19 mouse cellular contexts compared by ENCODE assay signal in genomic region chr3:65365921-65366710, GRCm38 (mm10). TPM values are rescaled to one million over a fixed set of nuclear protein-coding genes. Genes with fewer than 3 reads are reported as not detected.
DNase-seq lines count a peak whose midpoint lies in the region; ATAC-seq and TF ChIP-seq lines count a peak whose summit lies in the region.
"Had no signal": no experiment of that assay in that cellular context is flagged by ENCODE, and none has a peak within 500 bp of the region (broad histone marks: within the 10 kb centered on the region; RNA-seq: fewer than 3 reads in every experiment).

No protein-coding gene starts in this region.

- 71% methylated on average over 10 of the region's 10 CpGs for WGBS in kidney, embryonic 14.5 days
- whole genome bisulfite sequencing in kidney, embryonic 16.5 days: 76% methylated on average over 8 of the region's 10 CpGs

- H3K4me2 ChIP-seq in kidney, embryonic 14.5 days (replicated peaks; ENCODE audit: low read depth, low read length): no peak overlapping the region
- no peak overlapping the region for H3K4me2 ChIP-seq in kidney, embryonic 16.5 days (replicated peaks; ENCODE audit: low read depth, low read length)
- H3K4me2 ChIP-seq: embryonic facial prominence, embryonic 13.5 days; forebrain, embryonic 12.5 days; hindbrain, embryonic 12.5 days had no signal

- H3K36me3 ChIP-seq in kidney, embryonic 14.5 days (ENCODE audit: control insufficient read depth, insufficient read depth, low read length): peaks cover 6% of the 10 kb centered on the region; the same call in 1 of the 2 replicates
- H3K36me3 ChIP-seq in kidney, embryonic 16.5 days (ENCODE audit: insufficient read depth, low read length): peaks cover 23% of the 10 kb centered on the region

- H3K9ac ChIP-seq in kidney, embryonic 14.5 days (ENCODE audit: low read depth, low read length): no peak overlapping the region
- H3K9ac ChIP-seq in kidney, embryonic 16.5 days (replicated peaks; ENCODE audit: low read length): no peak overlapping the region
- H3K9ac ChIP-seq: embryonic facial prominence, embryonic 13.5 days; forebrain, embryonic 12.5 days; hindbrain, embryonic 12.5 days had no signal

- intact Hi-C loops in gastrocnemius, adult 2 months (cut with DNase I): no loop called here
- intact Hi-C loops in gastrocnemius, postnatal 14 days (cut with DNase I; ENCODE audit: low total_unique reads): no loop called here

- H3K4me3 ChIP-seq in gastrocnemius, adult 2 months: no peak overlapping the region
- H3K4me3 ChIP-seq in kidney, embryonic 14.5 days (ENCODE audit: low read length): no peak overlapping the region
- no peak overlapping the region for H3K4me3 ChIP-seq in kidney, embryonic 16.5 days (ENCODE audit: low read length)
- H3K4me3 ChIP-seq: embryonic facial prominence, embryonic 13.5 days; forebrain, embryonic 12.5 days; hindbrain, embryonic 12.5 days had no signal

- DNase-seq in gastrocnemius, adult 2 months: no peak
- DNase-seq in gastrocnemius, postnatal 14 days: no peak
- peak; percentile 32 for DNase-seq in kidney, adult 18-20 months
- DNase-seq in kidney, postnatal 36 days: peak; percentile 42 to 56
- DNase-seq in Muller cell, postnatal 12 days (ENCODE audit: inconsistent ontology term): no peak
- DNase-seq: B cell, adult 2 months; cerebellum, adult 11-12 months; cerebellum, adult 9-10 months; cerebellum, postnatal 25 days; heart, postnatal 10 days; heart, postnatal 4 days had no signal

- H3K27ac ChIP-seq in gastrocnemius, adult 2 months: peak overlapping the region; percentile 83
- H3K27ac ChIP-seq in kidney, embryonic 14.5 days (ENCODE audit: low read depth, low read length): no peak overlapping the region
- no peak overlapping the region for H3K27ac ChIP-seq in kidney, embryonic 16.5 days (ENCODE audit: low read length)
- H3K27ac ChIP-seq: embryonic facial prominence, embryonic 13.5 days; forebrain, embryonic 12.5 days; hindbrain, embryonic 12.5 days had no signal

- ATAC-seq in kidney, embryonic 14.5 days (ENCODE audit: low FRiP score, low TSS enrichment): no peak
- peak; percentile 62 for ATAC-seq in kidney, embryonic 16.5 days (ENCODE audit: low FRiP score, low TSS enrichment)
- ATAC-seq: CD4-positive, CD25-positive, alpha-beta regulatory T cell, adult 4 months; forebrain, embryonic 16.5 days had no signal

- H3K4me1 ChIP-seq in kidney, embryonic 14.5 days (ENCODE audit: control insufficient read depth, insufficient read depth, low read length): no peaks in the 10 kb centered on the region
- no peaks in the 10 kb centered on the region for H3K4me1 ChIP-seq in kidney, embryonic 16.5 days (ENCODE audit: insufficient read depth, low read length)
- H3K4me1 ChIP-seq: forebrain, embryonic 12.5 days had no signal

- H3K27me3 ChIP-seq in kidney, embryonic 14.5 days (ENCODE audit: control insufficient read depth, insufficient read depth, low read length): no peaks in the 10 kb centered on the region
- no peaks in the 10 kb centered on the region for H3K27me3 ChIP-seq in kidney, embryonic 16.5 days (ENCODE audit: insufficient read depth, low read length)
- H3K27me3 ChIP-seq: embryonic facial prominence, embryonic 13.5 days; forebrain, embryonic 12.5 days; hindbrain, embryonic 12.5 days had no signal

- no peak for TF ChIP-seq CTCF in gastrocnemius, adult 2 months (IDR thresholded peaks at IDR 0.05)

- no peaks in the 10 kb centered on the region for H3K9me3 ChIP-seq in kidney, embryonic 14.5 days (ENCODE audit: control insufficient read depth, low read length)
- no peaks in the 10 kb centered on the region for H3K9me3 ChIP-seq in kidney, embryonic 16.5 days (ENCODE audit: low read length)
- H3K9me3 ChIP-seq: embryonic facial prominence, embryonic 13.5 days; forebrain, embryonic 12.5 days; G1E; hindbrain, embryonic 12.5 days had no signal

RNA-seq across cellular contexts. Expression of gene Ssr3, which starts 26.3 kb away (rescaled TPM):
- total RNA-seq in gastrocnemius, adult 2 months (2021): 100 to 1,000 TPM; 135 to 154 TPM
- 100 to 1,000 TPM; 169 to 182 TPM for total RNA-seq in gastrocnemius, postnatal 14 days (2021)
- 250 and 323 TPM in 2 replicates for polyA plus RNA-seq in kidney, embryonic 14.5 days (2014; fragmentation: Nextera tagmentation; extraction: Ambion mirVana)
- 307 and 308 TPM in 2 replicates for polyA plus RNA-seq in kidney, embryonic 16.5 days (2015; fragmentation: Nextera tagmentation; extraction: Ambion mirVana)

Comparison
In these comparisons a context has a peak if more than half of its experiments do, and no peak if none do; other contexts are left out.
1. DNase-seq: peak in kidney, adult 18-20 months (single experiment) and kidney, postnatal 36 days (2 of 2); none in gastrocnemius, adult 2 months (single experiment), gastrocnemius, postnatal 14 days (single experiment) and Muller cell, postnatal 12 days (single experiment).